Mouse (Mus musculus) CH12.LX (cell line): ENCODE measurements around the gene Pxn. TPM values are rescaled to one million over a fixed set of nuclear protein-coding genes. Genes with fewer than 3 reads are reported as not detected.

Experiments
- DNase-seq: peaks from one replicate; pipeline ENCODE4 v3.0.0-alpha.2; 2013; ENCODE audit errors: extremely low read depth
- H3K27ac ChIP-seq: 2 replicates; pipeline ENCODE4 v1.5.1; 2012; ENCODE audit warnings: low read depth, mild to moderate bottlenecking, control low read depth, moderate library complexity; ENCODE audit not compliant: insufficient read depth
- H3K27me3 ChIP-seq: replicated peaks from 2 replicates; pipeline ENCODE3; 2012; ENCODE audit warnings: inconsistent platforms
- H3K36me3 ChIP-seq, 2 experiments: replicated peaks in 1 of 2; 2 replicates each; pipeline versions ENCODE3 to v1.6.1; 2012; ENCODE audit warnings: inconsistent platforms in 1 of 2, low read length in 1 of 2, mild to moderate bottlenecking in 1 of 2, mixed read lengths in 1 of 2, moderate library complexity in 1 of 2; ENCODE audit not compliant: control insufficient read depth in 1 of 2, insufficient read depth in 1 of 2
- H3K4me1 ChIP-seq, 2 experiments: 2 replicates each; pipeline ENCODE4 v1.6.1; 2012; ENCODE audit warnings: inconsistent platforms in 1 of 2, moderate library complexity in 1 of 2; ENCODE audit not compliant: insufficient read depth in 2 of 2, control insufficient read depth in 1 of 2
- H3K4me2 ChIP-seq: 2 replicates; pipeline ENCODE4 v1.6.1; 2012; ENCODE audit warnings: low read depth, mild to moderate bottlenecking, control low read depth; ENCODE audit not compliant: poor library complexity, insufficient read depth, severe bottlenecking
- H3K4me3 ChIP-seq, 3 experiments: fragments of 150-350 bp in 1 of 3; sonication (generic) in 1 of 3; replicated peaks in 1 of 3; 2 replicates each; pipeline versions ENCODE3 to v1.5.1; 2011 to 2012; ENCODE audit warnings: low read depth in 2 of 3, low read length in 2 of 3, mild to moderate bottlenecking in 2 of 3, moderate library complexity in 2 of 3, control low read depth in 1 of 3, improper control_type of control experiment in 1 of 3, inconsistent platforms in 1 of 3, mixed read lengths in 1 of 3; ENCODE audit not compliant: poor library complexity in 1 of 3
- H3K79me2 ChIP-seq: replicated peaks from 2 replicates; pipeline ENCODE4 v1.6.1; 2012; ENCODE audit warnings: mild to moderate bottlenecking, moderate library complexity; ENCODE audit not compliant: control insufficient read depth, poor library complexity, insufficient read depth, severe bottlenecking; ENCODE audit errors: extremely low read depth
- H3K9ac ChIP-seq: 2 replicates; pipeline ENCODE4 v1.6.1; 2012; ENCODE audit warnings: low read depth, mild to moderate bottlenecking, control low read depth, moderate library complexity; ENCODE audit not compliant: insufficient read depth
- H3K9me3 ChIP-seq: replicated peaks from 2 replicates; pipeline ENCODE3; 2012; ENCODE audit warnings: low read length, inconsistent platforms, mixed read lengths
- BHLHE40 ChIP-seq: IDR thresholded peaks from 2 replicates; pipeline ENCODE4 v1.6.1; 2011; ENCODE audit warnings: mild to moderate bottlenecking, low read depth, low read length, improper control_type of control experiment
- CHD1 ChIP-seq: IDR thresholded peaks from 2 replicates; pipeline ENCODE4 v1.6.1; 2012; ENCODE audit warnings: low read depth, low read length, improper control_type of control experiment, inconsistent platforms
- CHD2 ChIP-seq: IDR thresholded peaks from 2 replicates; pipeline ENCODE4 v1.6.1; 2011; ENCODE audit warnings: low read length, improper control_type of control experiment
- E2F4 ChIP-seq: IDR thresholded peaks from 2 replicates; pipeline ENCODE4 v1.6.1; 2011; ENCODE audit warnings: low read depth, low read length, improper control_type of control experiment; ENCODE audit not compliant: insufficient replicate concordance
- ELF1 ChIP-seq: IDR thresholded peaks from 2 replicates; pipeline ENCODE4 v1.6.1; 2014; ENCODE audit warnings: low read depth, mild to moderate bottlenecking, inconsistent platforms, low read length, improper control_type of control experiment
- EP300 ChIP-seq: IDR thresholded peaks from 2 replicates; pipeline ENCODE4 v1.6.1; 2011; ENCODE audit warnings: low read length, improper control_type of control experiment
- ETS1 ChIP-seq: conservative IDR thresholded peaks from 2 replicates; pipeline ENCODE4 v1.6.1; 2012; ENCODE audit warnings: low read depth, mild to moderate bottlenecking, inconsistent platforms, low read length, improper control_type of control experiment, moderate library complexity
- GABPA ChIP-seq: IDR thresholded peaks from 2 replicates; pipeline ENCODE4 v1.6.1; 2012; ENCODE audit warnings: low read depth, low read length, improper control_type of control experiment, inconsistent platforms; ENCODE audit not compliant: insufficient replicate concordance
- IRF4 ChIP-seq: IDR thresholded peaks from 2 replicates; pipeline ENCODE4 v1.6.1; 2014; ENCODE audit warnings: low read depth, mild to moderate bottlenecking, inconsistent platforms, low read length, improper control_type of control experiment
- MXI1 ChIP-seq: IDR thresholded peaks from 2 replicates; pipeline ENCODE4 v1.6.1; 2011; ENCODE audit warnings: mild to moderate bottlenecking, low read depth, low read length, improper control_type of control experiment
- MYC ChIP-seq: IDR thresholded peaks from 2 replicates; pipeline ENCODE4 v1.6.1; 2011; ENCODE audit warnings: low read depth, mild to moderate bottlenecking, improper control_type of control experiment, low read length
- NELFE ChIP-seq: IDR thresholded peaks from 2 replicates; pipeline ENCODE4 v1.6.1; 2011; ENCODE audit warnings: low read depth, low read length, improper control_type of control experiment
- NRF1 ChIP-seq: IDR thresholded peaks from 2 replicates; pipeline ENCODE4 v1.6.1; 2014; ENCODE audit warnings: low read depth, mild to moderate bottlenecking, inconsistent platforms, low read length, improper control_type of control experiment, moderate library complexity
- PAX5 ChIP-seq: IDR thresholded peaks from 2 replicates; pipeline ENCODE4 v1.6.1; 2012; ENCODE audit warnings: low read length, inconsistent platforms, mixed read lengths
- POLR2A ChIP-seq: IDR thresholded peaks from 2 replicates; pipeline ENCODE4 v1.6.1; 2011; ENCODE audit warnings: low read depth, mild to moderate bottlenecking, improper control_type of control experiment, low read length
- POLR2AphosphoS2 ChIP-seq: IDR thresholded peaks from 2 replicates; pipeline ENCODE4 v1.6.1; 2011; ENCODE audit warnings: low read depth, low read length, improper control_type of control experiment
- RAD21 ChIP-seq: IDR thresholded peaks from 2 replicates; pipeline ENCODE4 v1.6.1; 2011; ENCODE audit warnings: low read depth, mild to moderate bottlenecking, low read length, improper control_type of control experiment, moderate library complexity
- RCOR1 ChIP-seq: conservative IDR thresholded peaks from 2 replicates; pipeline ENCODE4 v1.6.1; 2012; ENCODE audit warnings: low read depth, mild to moderate bottlenecking, inconsistent platforms, low read length, improper control_type of control experiment
- SIN3A ChIP-seq: IDR thresholded peaks from 2 replicates; pipeline ENCODE4 v1.6.1; 2012; ENCODE audit warnings: low read length, improper control_type of control experiment, inconsistent platforms
- TBP ChIP-seq: conservative IDR thresholded peaks from 2 replicates; pipeline ENCODE4 v1.6.1; 2011; ENCODE audit warnings: low read depth, low read length, improper control_type of control experiment
- USF2 ChIP-seq: conservative IDR thresholded peaks from 2 replicates; pipeline ENCODE4 v1.6.1; 2011; ENCODE audit warnings: low read depth, low read length, improper control_type of control experiment
- ZC3H11A ChIP-seq: IDR thresholded peaks from 2 replicates; pipeline ENCODE4 v1.6.1; 2012; ENCODE audit warnings: low read depth, mild to moderate bottlenecking, inconsistent platforms, low read length, improper control_type of control experiment
- ZKSCAN1 ChIP-seq: IDR thresholded peaks from 2 replicates; pipeline ENCODE4 v1.6.1; 2012; ENCODE audit warnings: low read depth, inconsistent platforms, low read length, improper control_type of control experiment, borderline replicate concordance
- ZNF384 ChIP-seq: IDR thresholded peaks from 2 replicates; pipeline ENCODE4 v1.6.1; 2012; ENCODE audit warnings: low read depth, low read length, improper control_type of control experiment, inconsistent platforms
- dilution Hi-C: fragments of 300-500 bp; cut with MboI; formaldehyde crosslinking; loops from 2 replicates; pipeline ENCODE4 v1.14.3; 2020; ENCODE audit warnings: low sequenced_read_pairs; ENCODE audit not compliant: extremely low pct_unique_long_range_greater_than_20kb, extremely low pct_ligation_motif_present
- in situ Hi-C: fragments of 300-500 bp; cut with MboI; formaldehyde crosslinking; loops from 3 replicates; pipeline ENCODE4 v1.14.3; 2019; ENCODE audit warnings: low sequenced_read_pairs, low pct_ligation_motif_present, low pct_unique_long_range_greater_than_20kb, mixed read lengths
- polyA plus RNA-seq: library from polyadenylated mRNA; unstranded; fragments of >175 nt; gene quantifications from 2 replicates; pipeline ENCODE4 v1.2.1, GENCODE M21; 2012; ENCODE audit warnings: low read depth; ENCODE audit not compliant: insufficient read length
- total RNA-seq, 2 experiments: library from RNA; depleted of rRNA; stranded (reverse); fragments of 300-350 nt in 1 of 2; fragments of >200 nt in 1 of 2; gene quantifications; 2 replicates each; pipeline ENCODE4 v1.2.3; 2012 to 2014

Pxn gene
- total and polyA plus RNA-seq, 3 experiments: 17.0 to 43.4 (median 21.1) TPM

DNA sequence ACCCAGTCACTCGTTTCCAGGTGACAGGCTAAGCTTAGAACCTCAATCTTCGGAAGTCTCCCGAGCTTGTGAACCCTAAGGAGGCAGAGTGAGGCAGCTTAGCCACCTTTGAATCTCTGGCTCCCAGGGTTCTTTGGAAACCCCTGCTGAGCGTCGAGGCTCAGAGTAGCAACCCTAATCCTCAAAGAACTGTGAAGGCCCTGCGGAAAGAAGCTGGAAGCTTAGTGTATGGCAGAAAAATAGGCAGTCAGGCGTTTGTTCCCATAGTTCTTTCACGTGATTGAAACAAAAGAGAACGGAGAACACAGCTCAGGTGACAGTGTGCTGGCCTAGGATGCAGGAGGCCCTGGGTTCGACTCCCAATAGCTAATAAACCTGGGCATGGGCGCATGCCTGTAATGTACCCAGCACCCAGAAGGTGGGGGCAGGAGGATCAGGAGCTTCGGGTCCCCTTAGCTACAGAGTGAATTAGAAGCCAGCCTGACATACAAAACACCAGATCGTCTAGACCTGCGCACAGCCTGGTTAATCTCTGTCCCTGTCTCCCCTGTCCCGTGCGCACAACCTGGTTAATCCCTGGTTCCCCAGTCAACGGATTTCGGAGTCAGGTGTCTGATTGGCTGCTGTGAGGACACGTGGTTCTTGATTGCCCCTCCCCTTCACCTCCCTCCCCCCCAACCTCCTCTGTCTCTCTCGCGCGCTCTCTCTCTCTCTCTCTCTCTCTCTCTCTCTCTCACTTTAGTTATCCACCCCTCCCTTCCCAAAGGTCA, 31.0 kb upstream of the Pxn start:
- Histone ChIP-seq H3K79me2 (no peaks in the 10 kb centered on the region), H3K4me2 (no peak overlapping the region), H3K4me3 (no peak overlapping the region), H3K27ac (no peak overlapping the region), H3K27me3 (peaks cover 2% of the 10 kb centered on the region), H3K9me3 (no peaks in the 10 kb centered on the region), H3K4me1 (peaks cover 0 to 12% of the 10 kb centered on the region in 2 experiments; a peak in 2 of 4 replicates), H3K36me3 (peaks cover 15 to 39% of the 10 kb centered on the region in 2 experiments), H3K9ac (no peak overlapping the region)
- DNase-seq: no peak
- dilution Hi-C loops (no loop called here), in situ Hi-C loops (no loop called here)
- TF ChIP-seq ZNF384 (no peak), GABPA (no peak), MXI1 (no peak), E2F4 (no peak), NRF1 (no peak), CHD2 (no peak), RAD21 (no peak), MYC (no peak), SIN3A (no peak), EP300 (no peak), CHD1 (no peak), POLR2A (no peak), ZC3H11A (no peak), PAX5 (no peak), ELF1 (no peak), BHLHE40 (no peak), IRF4 (no peak)

- no peak overlapping the region for H3K4me3 ChIP-seq
- TF ChIP-seq USF2 (no peak), ETS1 (no peak), ZKSCAN1 (no peak), CHD1 (no peak), RAD21 (no peak), TBP (no peak), RCOR1 (no peak), BHLHE40 (no peak), NELFE (no peak), POLR2AphosphoS2 (no peak), MYC (no peak), IRF4 (no peak), EP300 (no peak)
- no peak overlapping the region for H3K4me2 ChIP-seq
- dilution Hi-C loops (no loop called here), in situ Hi-C loops (no loop called here)
- peaks cover 15 to 45% of the 10 kb centered on the region in 2 experiments for H3K36me3 ChIP-seq
- no peaks in the 10 kb centered on the region for H3K9me3 ChIP-seq
- no peak overlapping the region for H3K27ac ChIP-seq
- peaks cover 0 to 7% of the 10 kb centered on the region in 2 experiments; a peak in 2 of 4 replicates for H3K4me1 ChIP-seq
- DNase-seq: no peak
- no peaks in the 10 kb centered on the region for H3K27me3 ChIP-seq
- H3K79me2 ChIP-seq: no peaks in the 10 kb centered on the region
- no peak overlapping the region for H3K9ac ChIP-seq
These were observed 30.3 kb upstream of the Pxn start for GRCm38 (mm10) chr5:115476107-115476727.
